Mouse (Mus musculus): Measurements from ENCODE around the gene 1700067P10Rik. TPM values are rescaled to one million over a fixed set of nuclear protein-coding genes. Genes with fewer than 3 reads are reported as not detected.

1700067P10Rik gene
- total and polyA plus RNA-seq, 3 experiments = not detected

DNA sequence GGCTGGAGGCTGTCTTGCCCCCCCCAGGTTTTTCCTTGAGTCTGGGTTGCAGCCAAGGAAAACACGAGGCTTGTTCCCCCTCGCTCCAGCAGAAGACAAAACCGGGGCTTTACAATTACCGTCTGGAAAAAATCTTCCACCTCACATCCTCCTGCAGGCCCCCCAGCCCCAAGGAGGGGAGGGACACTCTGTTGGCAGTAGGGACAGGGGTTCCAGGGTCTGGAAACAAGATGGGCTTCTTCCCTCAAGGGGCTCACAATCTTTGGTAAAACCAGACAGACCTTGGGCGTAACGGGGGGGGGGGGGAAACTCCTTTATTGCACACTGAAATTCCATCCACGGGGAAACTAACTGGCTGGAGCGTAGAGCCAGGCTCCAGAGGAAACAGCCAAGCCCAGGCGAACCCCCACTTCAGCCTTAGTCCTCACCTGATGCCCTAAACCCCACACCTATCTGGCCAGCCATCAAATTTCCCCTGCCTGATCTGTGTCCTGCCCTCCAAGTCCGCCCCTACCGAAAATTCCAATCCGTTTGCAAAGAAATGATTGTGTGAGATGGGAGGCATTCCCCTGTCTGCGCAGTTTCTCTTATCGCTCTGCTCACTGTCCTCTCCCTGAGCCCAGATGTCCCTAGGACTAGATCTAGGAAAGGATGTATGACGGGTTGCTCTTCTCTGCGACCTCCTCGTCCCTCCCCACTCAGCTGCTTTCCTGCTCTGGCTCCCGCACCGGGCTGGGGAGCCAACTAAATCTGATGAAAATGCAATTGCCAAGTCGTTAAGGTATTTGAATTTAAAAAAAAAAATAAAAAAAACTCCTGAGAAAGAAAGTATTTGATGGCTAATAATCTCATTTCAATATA lies 5.9 kb downstream of the 1700067P10Rik start:
- no peaks in the 10 kb centered on the region for H3K27me3 ChIP-seq (replicated peaks)
- H3K79me2 ChIP-seq (replicated peaks; ENCODE audit: control insufficient read depth, extremely low read depth, insufficient read depth, poor library complexity, severe bottlenecking) = no peaks in the 10 kb centered on the region
- DNase-seq (ENCODE audit: extremely low read depth) = no peak
- no peak overlapping the region for H3K4me2 ChIP-seq (ENCODE audit: insufficient read depth, low read depth, poor library complexity, severe bottlenecking)
- dilution Hi-C loops (cut with MboI; ENCODE audit: extremely low pct_ligation_motif_present, extremely low pct_unique_long_range_greater_than_20kb, low sequenced_read_pairs) (no loop called here), in situ Hi-C loops (cut with MboI; ENCODE audit: low pct_ligation_motif_present, low pct_unique_long_range_greater_than_20kb, low sequenced_read_pairs) (loop anchor here (5.0 to 10.0 kb wide), 2 partner anchors 50 to 298 kb away; no protein-coding TSS in a partner anchor)
- no peak for TF ChIP-seq PAX5 (IDR thresholded peaks at IDR 0.05; ENCODE audit: low read length)
- no peak for TF ChIP-seq USF1 (IDR thresholded peaks at IDR 0.05; ENCODE audit: low read depth, low read length)
- no peak for TF ChIP-seq CHD2 (IDR thresholded peaks at IDR 0.05; ENCODE audit: low read length)
- no peak for TF ChIP-seq SMC3 (IDR thresholded peaks at IDR 0.05; ENCODE audit: low read depth, low read length)
- no peak overlapping the region for H3K9ac ChIP-seq (ENCODE audit: insufficient read depth, low read depth)
- H3K4me3 ChIP-seq (replicated peaks in 1 of 3; ENCODE audit: low read depth in 2 of 3, low read length in 2 of 3, poor library complexity in 1 of 3) = no peak overlapping the region
- H3K9me3 ChIP-seq (replicated peaks; ENCODE audit: low read length) = peaks cover 30% of the 10 kb centered on the region
- peaks cover 2 to 29% of the 10 kb centered on the region in 2 experiments; a peak in 3 of 4 replicates for H3K4me1 ChIP-seq (ENCODE audit: control insufficient read depth in 1 of 2, insufficient read depth in 2 of 2)
- no peaks in the 10 kb centered on the region for H3K36me3 ChIP-seq (replicated peaks in 1 of 2; ENCODE audit: control insufficient read depth in 1 of 2, insufficient read depth in 1 of 2, low read length in 1 of 2)
- H3K27ac ChIP-seq (ENCODE audit: insufficient read depth, low read depth) = no peak overlapping the region

DNA sequence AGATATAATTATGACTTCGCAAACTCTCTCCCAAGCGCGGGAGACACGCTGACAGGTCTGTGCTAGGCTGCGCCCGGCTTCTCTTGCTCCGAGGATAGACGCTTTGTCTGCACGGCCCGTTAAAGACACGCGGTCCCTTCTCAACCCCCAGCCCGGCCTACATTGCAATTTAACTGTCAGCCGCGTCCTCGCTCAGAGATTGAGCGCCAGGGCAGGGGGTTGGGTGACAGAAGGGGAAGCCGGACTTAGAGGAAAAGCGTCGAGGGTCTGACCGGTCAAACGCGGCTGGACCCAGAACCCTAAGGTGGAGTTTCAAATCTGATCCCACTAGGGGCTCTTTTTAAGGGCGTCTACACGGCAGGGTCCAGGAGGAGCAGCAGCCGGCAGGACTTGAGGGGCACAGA lies 6.6 kb downstream of the 1700067P10Rik start:
- no peaks in the 10 kb centered on the region for H3K79me2 ChIP-seq (replicated peaks; ENCODE audit: control insufficient read depth, extremely low read depth, insufficient read depth, poor library complexity, severe bottlenecking)
- no peak for TF ChIP-seq POLR2AphosphoS2 (IDR thresholded peaks at IDR 0.05; ENCODE audit: low read depth, low read length)
- no peak for TF ChIP-seq RAD21 (IDR thresholded peaks at IDR 0.05; ENCODE audit: low read depth, low read length)
- TF ChIP-seq ETS1 (conservative IDR thresholded peaks at IDR 0.05; ENCODE audit: low read depth, low read length) = no peak
- no peak for TF ChIP-seq MYC (IDR thresholded peaks at IDR 0.05; ENCODE audit: low read depth, low read length)
- no peak for TF ChIP-seq E2F4 (IDR thresholded peaks at IDR 0.05; ENCODE audit: insufficient replicate concordance, low read depth, low read length)
- no peak for TF ChIP-seq KAT2A (IDR thresholded peaks at IDR 0.05; ENCODE audit: insufficient replicate concordance, low read length)
- TF ChIP-seq ZMIZ1 (IDR thresholded peaks at IDR 0.05; ENCODE audit: low read depth, low read length) = no peak
- TF ChIP-seq PAX5 (IDR thresholded peaks at IDR 0.05; ENCODE audit: low read length) = no peak
- no peak for TF ChIP-seq NRF1 (IDR thresholded peaks at IDR 0.05; ENCODE audit: low read depth, low read length)
- no peak for TF ChIP-seq TCF12 (IDR thresholded peaks at IDR 0.05; ENCODE audit: low read depth, low read length)
- no peak for TF ChIP-seq BHLHE40 (IDR thresholded peaks at IDR 0.05; ENCODE audit: low read depth, low read length)
- TF ChIP-seq ZKSCAN1 (IDR thresholded peaks at IDR 0.05; ENCODE audit: borderline replicate concordance, low read depth, low read length) = no peak
- no peak for TF ChIP-seq MAFK (IDR thresholded peaks at IDR 0.05; ENCODE audit: insufficient replicate concordance, low read length)
- no peak for TF ChIP-seq CHD2 (IDR thresholded peaks at IDR 0.05; ENCODE audit: low read length)
- no peak for TF ChIP-seq ZC3H11A (IDR thresholded peaks at IDR 0.05; ENCODE audit: low read depth, low read length)
- TF ChIP-seq TBP (conservative IDR thresholded peaks at IDR 0.05; ENCODE audit: low read depth, low read length) = no peak
- no peak for TF ChIP-seq EP300 (IDR thresholded peaks at IDR 0.05; ENCODE audit: low read length)
- no peak for TF ChIP-seq ELF1 (IDR thresholded peaks at IDR 0.05; ENCODE audit: low read depth, low read length)
- no peak for TF ChIP-seq USF1 (IDR thresholded peaks at IDR 0.05; ENCODE audit: low read depth, low read length)
- DNase-seq (ENCODE audit: extremely low read depth) = no peak
- H3K4me2 ChIP-seq (ENCODE audit: insufficient read depth, low read depth, poor library complexity, severe bottlenecking) = no peak overlapping the region
- no peaks in the 10 kb centered on the region for H3K36me3 ChIP-seq (replicated peaks in 1 of 2; ENCODE audit: control insufficient read depth in 1 of 2, insufficient read depth in 1 of 2, low read length in 1 of 2)
- H3K27ac ChIP-seq (ENCODE audit: insufficient read depth, low read depth) = no peak overlapping the region
- no peak overlapping the region for H3K9ac ChIP-seq (ENCODE audit: insufficient read depth, low read depth)
- dilution Hi-C loops (cut with MboI; ENCODE audit: extremely low pct_ligation_motif_present, extremely low pct_unique_long_range_greater_than_20kb, low sequenced_read_pairs) = no loop called here
- H3K4me1 ChIP-seq (ENCODE audit: control insufficient read depth in 1 of 2, insufficient read depth in 2 of 2) = peaks cover 2 to 35% of the 10 kb centered on the region in 2 experiments; a peak in 3 of 4 replicates
- H3K4me3 ChIP-seq (replicated peaks in 1 of 3; ENCODE audit: low read depth in 2 of 3, low read length in 2 of 3, poor library complexity in 1 of 3) = no peak overlapping the region
- in situ Hi-C loops (cut with MboI; ENCODE audit: low pct_ligation_motif_present, low pct_unique_long_range_greater_than_20kb, low sequenced_read_pairs) = loop anchor here (5.0 to 10.0 kb wide), 2 partner anchors 51 to 298 kb away; no protein-coding TSS in a partner anchor
- no peaks in the 10 kb centered on the region for H3K27me3 ChIP-seq (replicated peaks)
- H3K9me3 ChIP-seq (replicated peaks; ENCODE audit: low read length) = peaks cover 30% of the 10 kb centered on the region
